Mouse (Mus musculus) heart, embryonic 14.5 days (tissue): Measurements from ENCODE around the gene Dlx6. TPM values are rescaled to one million over a fixed set of nuclear protein-coding genes. Genes with fewer than 3 reads are reported as not detected.

ENCODE experiments used
- ATAC-seq: fragments of 200-750 bp; cut with Nextera tagmentation; 2 replicates; pipeline ENCODE4 v1.8.0; 2017; ENCODE audit warnings: low read depth, moderate TSS enrichment; ENCODE audit not compliant: insufficient number of reproducible peaks, insufficient read depth, low FRiP score
- H3K27ac ChIP-seq, 2 experiments: fragments of 200-500 bp in 1 of 2; fragments of 300-500 bp in 1 of 2; sonication (generic) in 1 of 2; replicated peaks in 1 of 2; 2 replicates each; pipeline ENCODE4 v1.5.1; 2012 to 2014; ENCODE audit warnings: low read depth in 2 of 2, low read length in 2 of 2, control low read depth in 1 of 2, mild to moderate bottlenecking in 1 of 2, mixed read lengths in 1 of 2; ENCODE audit not compliant: control insufficient read depth in 1 of 2, insufficient read depth in 1 of 2
- H3K27me3 ChIP-seq: fragments of 300-500 bp; sonication (generic); 2 replicates; pipeline ENCODE4 v1.6.1; 2014; ENCODE audit warnings: mild to moderate bottlenecking, low read length, control low read depth; ENCODE audit not compliant: control insufficient read depth, insufficient read depth
- H3K36me3 ChIP-seq: fragments of 300-500 bp; sonication (generic); 2 replicates; pipeline ENCODE4 v1.6.1; 2014; ENCODE audit warnings: mild to moderate bottlenecking, control low read depth, low read length, mixed read lengths; ENCODE audit not compliant: control insufficient read depth, insufficient read depth
- H3K4me1 ChIP-seq, 2 experiments: fragments of 200-500 bp in 1 of 2; fragments of 300-500 bp in 1 of 2; sonication (generic) in 1 of 2; 2 replicates each; pipeline ENCODE4 v1.6.1; 2012 to 2014; ENCODE audit warnings: low read length in 2 of 2, control low read depth in 1 of 2, mixed read lengths in 1 of 2; ENCODE audit not compliant: control insufficient read depth in 2 of 2, insufficient read depth in 2 of 2
- H3K4me2 ChIP-seq: fragments of 300-500 bp; sonication (generic); 2 replicates; pipeline ENCODE4 v1.6.1; 2014; ENCODE audit warnings: mild to moderate bottlenecking, low read length
- H3K4me3 ChIP-seq, 2 experiments: fragments of 200-500 bp in 1 of 2; fragments of 300-500 bp in 1 of 2; sonication (generic) in 1 of 2; 2 replicates each; pipeline ENCODE4 v1.5.1; 2012 to 2014; ENCODE audit warnings: low read length in 2 of 2, mild to moderate bottlenecking in 2 of 2, control low read depth in 1 of 2, low read depth in 1 of 2, moderate library complexity in 1 of 2; ENCODE audit not compliant: control insufficient read depth in 1 of 2, insufficient read depth in 1 of 2
- H3K9ac ChIP-seq: fragments of 300-500 bp; sonication (generic); 2 replicates; pipeline ENCODE4 v1.6.1; 2014; ENCODE audit warnings: mild to moderate bottlenecking, low read length
- H3K9me3 ChIP-seq: fragments of 300-500 bp; sonication (generic); 2 replicates; pipeline ENCODE4 v1.6.1; 2016; ENCODE audit warnings: low read length, control low read depth; ENCODE audit not compliant: control insufficient read depth
- WGBS: fragments of 180-500 bp; shearing (Covaris S2); extraction: QIAGEN DNeasy Blood & Tissue Kit; methylation state at CpG from one replicate; pipeline ENCODE4 v1.1.7; 2014; 5-methylcytosine and 5-hydroxymethylcytosine counted together
- polyA plus RNA-seq: library from polyadenylated mRNA; unstranded; fragments of >200 nt; fragmentation: Nextera tagmentation; extraction: Ambion mirVana; gene quantifications from 2 replicates; pipeline ENCODE4 v1.2.1, GENCODE M21; 2014

The Dlx6 gene
- polyA plus RNA-seq, 1 experiment from 2014 or later, result not detected

DNA sequence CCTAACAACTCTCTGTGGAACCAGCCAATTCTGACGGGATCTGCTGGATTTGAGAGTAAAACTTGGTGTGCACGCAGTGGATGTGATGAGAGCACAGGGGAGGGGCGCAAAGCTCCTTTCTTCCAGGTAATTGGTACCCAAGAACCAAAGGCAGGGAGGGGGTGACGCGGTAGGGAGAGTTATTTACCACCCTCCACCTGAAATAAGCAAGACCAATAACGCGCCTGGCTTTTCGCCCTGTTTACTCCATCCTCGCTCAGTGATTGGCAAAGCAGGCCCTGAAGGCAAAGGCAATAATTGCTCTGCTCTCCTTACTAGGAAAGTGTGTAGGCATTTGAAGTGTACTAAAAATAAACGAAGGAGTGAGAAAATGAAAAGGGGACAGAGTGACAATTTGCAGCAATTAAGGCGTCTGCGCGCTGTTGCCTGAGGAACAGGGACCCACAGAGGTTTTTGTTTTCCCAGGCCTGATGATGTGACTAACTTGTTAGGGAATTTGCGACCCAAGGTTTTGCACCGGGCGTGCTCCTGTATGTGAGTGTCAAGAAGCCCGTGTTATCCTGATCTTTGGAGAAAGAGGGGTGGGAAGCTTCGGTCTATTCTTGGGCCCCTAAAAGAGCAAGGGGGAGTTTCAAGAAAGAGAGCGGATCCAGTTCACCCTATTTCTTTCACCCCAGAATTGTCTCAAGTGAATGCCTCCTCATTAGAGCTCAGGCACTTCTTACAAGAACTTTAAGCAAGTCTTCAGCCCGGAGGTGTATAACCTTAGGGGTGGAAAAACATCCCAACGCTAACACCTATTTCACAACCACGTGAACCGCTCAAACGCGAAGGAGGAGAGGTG, 8.0 kb upstream of the Dlx6 start:
- H3K9ac ChIP-seq, result no peak overlapping the region
- H3K4me3 ChIP-seq, result no peak overlapping the region
- H3K36me3 ChIP-seq, result no peaks in the 10 kb centered on the region
- no peaks in the 10 kb centered on the region for H3K9me3 ChIP-seq
- 3% methylated on average over 25 of the region's 25 CpGs for WGBS
- H3K4me2 ChIP-seq, result no peak overlapping the region
- H3K4me1 ChIP-seq, result peaks cover 3 to 5% of the 10 kb centered on the region in 2 experiments; a peak in 2 of 4 replicates
- peaks cover 98% of the 10 kb centered on the region for H3K27me3 ChIP-seq
- no peak overlapping the region for H3K27ac ChIP-seq
- no peak for ATAC-seq

- H3K27me3 ChIP-seq, result peaks cover 97% of the 10 kb centered on the region
- ATAC-seq, result no peak
- no peak overlapping the region for H3K4me2 ChIP-seq
- H3K9ac ChIP-seq, result no peak overlapping the region
- WGBS, result 1% methylated on average over 10 of the region's 10 CpGs
- H3K36me3 ChIP-seq, result no peaks in the 10 kb centered on the region
- no peak overlapping the region for H3K27ac ChIP-seq
- no peaks in the 10 kb centered on the region for H3K9me3 ChIP-seq
- peaks cover 5 to 10% of the 10 kb centered on the region in 2 experiments; a peak in 2 of 4 replicates for H3K4me1 ChIP-seq
- H3K4me3 ChIP-seq, result no peak overlapping the region
Measured at GRCm38 (mm10) chr6:6855746-6856185, 7.4 kb upstream of the Dlx6 start.

GRCm38 (mm10) chr6:6856316-6856715, 6.8 kb upstream of the Dlx6 start:
- H3K9me3 ChIP-seq, result no peaks in the 10 kb centered on the region
- H3K27ac ChIP-seq, result no peak overlapping the region
- no peaks in the 10 kb centered on the region for H3K36me3 ChIP-seq
- H3K4me1 ChIP-seq, result peaks cover 5 to 13% of the 10 kb centered on the region in 2 experiments; a peak in 2 of 4 replicates
- no peak overlapping the region for H3K4me2 ChIP-seq
- H3K27me3 ChIP-seq, result peaks cover 97% of the 10 kb centered on the region
- 2% methylated on average over 20 of the region's 20 CpGs for WGBS
- H3K9ac ChIP-seq, result no peak overlapping the region
- H3K4me3 ChIP-seq, result no peak overlapping the region
- no peak for ATAC-seq

GRCm38 (mm10) chr6:6856881-6857280, 6.3 kb upstream of the Dlx6 start:
- no peaks in the 10 kb centered on the region for H3K36me3 ChIP-seq
- WGBS, result 8% methylated on average over 4 of the region's 4 CpGs
- no peak overlapping the region for H3K27ac ChIP-seq
- no peak overlapping the region for H3K9ac ChIP-seq
- H3K4me2 ChIP-seq, result no peak overlapping the region
- H3K9me3 ChIP-seq, result no peaks in the 10 kb centered on the region
- no peak for ATAC-seq
- H3K27me3 ChIP-seq, result peaks cover 96% of the 10 kb centered on the region
- no peak overlapping the region for H3K4me3 ChIP-seq
- peaks cover 5 to 13% of the 10 kb centered on the region in 2 experiments; a peak in 2 of 4 replicates for H3K4me1 ChIP-seq

GRCm38 (mm10) chr6:6857766-6858165, 5.4 kb upstream of the Dlx6 start:
- ATAC-seq, result no peak
- Histone ChIP-seq H3K4me1 (peaks cover 5 to 18% of the 10 kb centered on the region in 2 experiments; a peak in 2 of 4 replicates), H3K36me3 (no peaks in the 10 kb centered on the region), H3K27me3 (peaks cover 96% of the 10 kb centered on the region), H3K4me2 (no peak overlapping the region), H3K9me3 (no peaks in the 10 kb centered on the region), H3K27ac (no peak overlapping the region), H3K9ac (no peak overlapping the region), H3K4me3 (no peak overlapping the region)
- 14% methylated on average over 2 of the region's 2 CpGs for WGBS

- no peaks in the 10 kb centered on the region for H3K9me3 ChIP-seq
- peaks cover 5 to 20% of the 10 kb centered on the region in 2 experiments; a peak in 2 of 4 replicates for H3K4me1 ChIP-seq
- no peak overlapping the region for H3K9ac ChIP-seq
- peaks cover 91% of the 10 kb centered on the region for H3K27me3 ChIP-seq
- no peak overlapping the region for H3K4me3 ChIP-seq
- ATAC-seq, result no peak
- 0% methylated on average over 1 of the region's 1 CpGs for WGBS
- no peak overlapping the region for H3K4me2 ChIP-seq
- no peaks in the 10 kb centered on the region for H3K36me3 ChIP-seq
- no peak overlapping the region for H3K27ac ChIP-seq
Measured at GRCm38 (mm10) chr6:6858571-6858970, 4.6 kb upstream of the Dlx6 start.

DNA sequence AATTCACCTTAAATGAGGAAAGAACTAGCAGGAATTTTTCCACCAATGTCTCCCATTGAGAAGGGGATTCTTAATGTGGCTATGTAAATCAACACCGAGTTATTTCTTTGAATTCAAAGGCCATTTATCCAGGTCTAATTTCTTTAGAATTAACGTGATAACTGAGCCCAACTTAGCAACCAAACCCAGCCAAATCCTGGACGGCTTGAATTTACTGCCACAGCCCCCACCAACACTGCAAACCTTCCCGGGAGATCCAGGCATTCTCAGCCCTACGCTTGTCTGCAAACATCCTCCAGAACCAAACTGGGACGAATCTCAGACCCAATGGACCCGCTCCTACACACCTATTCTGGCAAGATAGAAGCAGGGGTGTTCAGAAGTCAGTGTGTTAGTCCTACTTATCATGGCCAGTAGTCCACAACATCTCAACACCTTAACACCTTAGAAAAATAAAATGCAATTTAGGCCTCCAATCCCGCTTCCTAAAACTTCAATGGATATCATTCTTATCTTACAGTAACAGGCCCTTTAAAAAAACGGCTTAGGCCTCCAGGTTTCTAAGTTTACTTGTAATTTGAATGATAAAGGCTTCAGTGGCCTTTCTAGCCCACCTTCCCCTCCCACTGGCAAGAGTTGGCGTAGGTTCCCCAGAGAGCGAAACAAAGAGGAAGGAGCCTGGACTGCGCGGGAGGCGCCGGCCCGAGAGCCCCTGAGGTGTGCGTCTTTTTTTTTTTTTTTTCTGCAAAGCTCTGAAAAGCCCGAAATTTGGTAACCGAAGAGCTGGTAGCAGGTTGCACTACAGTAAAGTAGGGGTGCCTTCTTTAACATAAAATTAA, 3.8 kb upstream of the Dlx6 start:
- no peaks in the 10 kb centered on the region for H3K9me3 ChIP-seq
- peaks cover 88% of the 10 kb centered on the region for H3K27me3 ChIP-seq
- no peak for ATAC-seq
- peak overlapping the region; percentile 17 to 29 for H3K4me3 ChIP-seq
- 4% methylated on average over 19 of the region's 19 CpGs for WGBS
- H3K4me2 ChIP-seq, result peak overlapping the region; percentile 51
- H3K4me1 ChIP-seq, result peaks cover 5 to 23% of the 10 kb centered on the region in 2 experiments; a peak in 2 of 4 replicates
- H3K9ac ChIP-seq, result no peak overlapping the region
- H3K27ac ChIP-seq, result no peak overlapping the region
- H3K36me3 ChIP-seq, result no peaks in the 10 kb centered on the region
